Mouse (Mus musculus): ENCODE measurements around the gene Txnrd1.

GRCm38 (mm10) chr10:82924750-82925149 is 91.0 kb downstream of the Txnrd1 start:
- TF ChIP-seq FLI1 (IDR thresholded peaks at IDR 0.05; ENCODE audit: low read length) (no peak), GATA1 (IDR thresholded peaks at IDR 0.05; ENCODE audit: borderline replicate concordance, low read length) (no peak)

All from megakaryocyte, embryonic 14.5 days (primary cell).